Mouse (Mus musculus) forebrain, embryonic 11.5 days (tissue): ENCODE results near the gene Zfp3. TPM values are rescaled to one million over a fixed set of nuclear protein-coding genes. Genes with fewer than 3 reads are reported as not detected.
"Not testable (repeated sequence)": the region's sequence is repeated elsewhere in the genome, so short reads cannot be mapped to it uniquely, and the experiment has no call there.

Experiments used
- ATAC-seq: fragments of 200-750 bp; cut with Nextera tagmentation; replicated peaks from 2 replicates; pipeline ENCODE4 v1.8.0; 2017; ENCODE audit warnings: moderate TSS enrichment; ENCODE audit not compliant: low FRiP score
- DNase-seq: peaks from one replicate; pipeline ENCODE4 v3.0.0-alpha.2; 2017; ENCODE audit warnings: low spot score
- H3K27ac ChIP-seq: fragments of 300-500 bp; sonication (generic); 2 replicates; pipeline ENCODE4 v1.5.1; 2014; ENCODE audit warnings: low read depth, low read length
- H3K27me3 ChIP-seq: fragments of 300-500 bp; sonication (generic); 2 replicates; pipeline ENCODE4 v1.6.1; 2014; ENCODE audit warnings: mild to moderate bottlenecking, low read length, mixed read lengths; ENCODE audit not compliant: control insufficient read depth, insufficient read depth
- H3K36me3 ChIP-seq: fragments of 300-500 bp; sonication (generic); 2 replicates; pipeline ENCODE4 v1.6.1; 2014; ENCODE audit warnings: mild to moderate bottlenecking, low read length, moderate library complexity, mixed read lengths; ENCODE audit not compliant: control insufficient read depth, insufficient read depth
- H3K4me1 ChIP-seq: fragments of 300-500 bp; sonication (generic); replicated peaks from 2 replicates; pipeline ENCODE4 v1.6.1; 2014; ENCODE audit warnings: low read length, mixed read lengths; ENCODE audit not compliant: control insufficient read depth, insufficient read depth
- H3K4me2 ChIP-seq: fragments of 300-500 bp; sonication (generic); 2 replicates; pipeline ENCODE4 v1.6.1; 2014; ENCODE audit warnings: low read depth, mild to moderate bottlenecking, low read length, moderate library complexity, mixed read lengths; ENCODE audit not compliant: severe bottlenecking
- H3K4me3 ChIP-seq: fragments of 300-500 bp; sonication (generic); 2 replicates; pipeline ENCODE4 v1.5.1; 2014; ENCODE audit warnings: low read depth, low read length
- H3K9ac ChIP-seq: fragments of 300-500 bp; sonication (generic); 2 replicates; pipeline ENCODE4 v1.6.1; 2014; ENCODE audit warnings: low read length
- H3K9me3 ChIP-seq: fragments of 300-500 bp; sonication (generic); 2 replicates; pipeline ENCODE4 v1.6.1; 2016; ENCODE audit warnings: low read length, mixed read lengths; ENCODE audit not compliant: control insufficient read depth
- WGBS: fragments of 180-500 bp; shearing (Covaris S2); extraction: QIAGEN DNeasy Blood & Tissue Kit; methylation state at CpG from one replicate; pipeline ENCODE4 v1.1.7; 2014; 5-methylcytosine and 5-hydroxymethylcytosine counted together
- polyA plus RNA-seq: library from polyadenylated mRNA; unstranded; fragments of >200 nt; fragmentation: Nextera tagmentation; extraction: Ambion mirVana; gene quantifications from 2 replicates; pipeline ENCODE4 v1.2.1, GENCODE M21; 2014

Gene Zfp3
- polyA plus RNA-seq, 1 experiment from 2014 or later, result 9.2 TPM

GRCm38 (mm10) chr11:70765776-70766445, 1.9 kb downstream of the Zfp3 start:
- Histone ChIP-seq H3K4me1 (no peaks in the 10 kb centered on the region), H3K36me3 (no peaks in the 10 kb centered on the region), H3K27me3 (no peaks in the 10 kb centered on the region), H3K9me3 (no peaks in the 10 kb centered on the region), H3K9ac (no peak overlapping the region), H3K27ac (no peak overlapping the region), H3K4me3 (no peak overlapping the region), H3K4me2 (no peak overlapping the region)
- 80% methylated on average over 16 of the region's 16 CpGs for WGBS
- DNase-seq (no peak), ATAC-seq (no peak)

- no peak overlapping the region for H3K4me2 ChIP-seq
- H3K9ac ChIP-seq, result no peak overlapping the region
- H3K36me3 ChIP-seq, result peaks cover 4% of the 10 kb centered on the region; the same call in 1 of the 2 replicates
- no peak for DNase-seq
- no peak overlapping the region for H3K27ac ChIP-seq
- no peak overlapping the region for H3K4me3 ChIP-seq
- no peaks in the 10 kb centered on the region for H3K27me3 ChIP-seq
- no peak for ATAC-seq
- WGBS, result 97% methylated on average over 3 of the region's 3 CpGs
- no peaks in the 10 kb centered on the region for H3K4me1 ChIP-seq
- no peaks in the 10 kb centered on the region for H3K9me3 ChIP-seq
Observed at GRCm38 (mm10) chr11:70770804-70771203, 6.8 kb downstream of the Zfp3 start.

- H3K4me3 ChIP-seq, result no peak overlapping the region
- ATAC-seq (peak; percentile 42; the same call in 1 of the 2 replicates), DNase-seq (peak; percentile 86)
- no peak overlapping the region for H3K9ac ChIP-seq
- H3K9me3 ChIP-seq, result no peaks in the 10 kb centered on the region
- H3K27ac ChIP-seq, result no peak overlapping the region
- H3K27me3 ChIP-seq, result no peaks in the 10 kb centered on the region
- no peaks in the 10 kb centered on the region for H3K4me1 ChIP-seq
- 29% methylated on average over 17 of the region's 17 CpGs for WGBS
- peaks cover 3% of the 10 kb centered on the region; the same call in 1 of the 2 replicates for H3K36me3 ChIP-seq
- H3K4me2 ChIP-seq, result no peak overlapping the region
Observed at GRCm38 (mm10) chr11:70776830-70777571, 13.0 kb downstream of the Zfp3 start.

- 65% methylated on average over 6 of the region's 6 CpGs for WGBS
- no peak for DNase-seq
- no peak overlapping the region for H3K4me2 ChIP-seq
- no peaks in the 10 kb centered on the region for H3K4me1 ChIP-seq
- H3K9me3 ChIP-seq, result no peaks in the 10 kb centered on the region
- no peaks in the 10 kb centered on the region; the same call in 1 of the 2 replicates for H3K36me3 ChIP-seq
- no peak for ATAC-seq
- H3K27me3 ChIP-seq, result no peaks in the 10 kb centered on the region
- H3K27ac ChIP-seq, result no peak overlapping the region
- H3K4me3 ChIP-seq, result no peak overlapping the region
- no peak overlapping the region for H3K9ac ChIP-seq
Observed at GRCm38 (mm10) chr11:70777634-70778033, 13.6 kb downstream of the Zfp3 start.

DNA sequence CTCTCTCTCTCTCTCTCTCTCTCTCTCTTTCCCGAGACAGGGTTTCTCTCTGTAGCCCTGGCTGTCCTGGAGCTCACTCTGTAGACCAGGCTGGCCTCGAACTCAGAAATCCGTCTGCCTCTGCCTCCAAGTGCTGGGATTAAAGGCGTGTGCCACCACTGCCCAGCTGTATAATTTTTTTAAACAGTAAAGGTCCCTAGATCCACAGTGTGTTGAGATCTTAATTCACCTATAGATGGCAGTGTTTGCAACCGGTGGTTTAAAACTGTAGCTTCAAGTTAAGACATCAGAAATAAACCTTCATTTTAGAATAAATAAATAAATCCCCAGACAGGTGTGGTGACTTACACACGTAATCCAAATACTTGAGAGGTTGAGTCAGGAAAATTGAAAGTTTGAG, 14.0 kb downstream of the Zfp3 start:
- not testable (repeated sequence) for H3K9ac ChIP-seq, H3K9me3 ChIP-seq, H3K27me3 ChIP-seq, H3K4me1 ChIP-seq, H3K4me3 ChIP-seq, H3K27ac ChIP-seq, ATAC-seq, DNase-seq, H3K4me2 ChIP-seq, H3K36me3 ChIP-seq
- WGBS, result 27% methylated on average over 6 of the region's 6 CpGs

DNA sequence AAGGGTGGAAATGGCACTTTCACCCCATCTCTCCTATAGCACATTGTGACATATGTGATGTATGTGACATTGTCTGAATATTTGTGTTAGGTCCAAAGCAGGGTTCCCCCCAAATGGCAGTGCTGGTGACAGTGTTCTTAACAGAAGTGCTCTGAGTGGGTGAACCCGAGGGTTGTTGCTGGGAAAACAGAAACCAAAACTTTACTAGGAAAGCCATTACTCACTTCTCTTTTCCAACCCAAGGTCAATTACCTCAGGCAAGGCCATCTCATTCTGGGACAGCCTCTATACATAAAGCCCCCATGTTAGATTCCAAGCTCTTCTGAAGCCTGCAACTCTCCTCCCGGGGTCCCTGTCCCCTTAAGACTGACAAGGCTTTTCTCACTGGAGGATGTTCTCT, 21.9 kb downstream of the Zfp3 start:
- WGBS, result 64% methylated on average over 2 of the region's 2 CpGs
- no peak for ATAC-seq

DNA sequence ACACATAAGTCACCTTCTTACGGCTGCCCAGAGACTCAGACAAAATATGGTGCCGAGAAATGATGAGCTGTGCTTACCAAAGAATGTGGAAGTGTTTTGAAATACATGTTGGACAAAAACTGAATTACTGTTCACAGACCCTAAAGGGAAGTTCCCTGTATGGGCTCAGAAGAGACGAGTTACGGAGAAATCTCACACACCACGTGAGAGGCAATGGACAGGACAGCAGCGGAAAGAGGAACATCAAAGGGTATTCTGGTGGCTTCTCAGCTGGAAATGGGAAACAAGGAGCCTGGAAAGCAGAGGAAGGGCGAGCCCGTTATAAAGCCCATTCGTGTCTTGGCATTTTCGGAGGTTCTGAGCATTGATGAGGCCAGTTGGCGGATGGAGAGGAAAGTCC, 23.0 kb downstream of the Zfp3 start:
- no peak for ATAC-seq
- no peak overlapping the region for H3K9ac ChIP-seq
- H3K4me2 ChIP-seq, result no peak overlapping the region
- H3K36me3 ChIP-seq, result no peaks in the 10 kb centered on the region
- no peak for DNase-seq
- H3K27me3 ChIP-seq, result no peaks in the 10 kb centered on the region
- H3K4me1 ChIP-seq, result no peaks in the 10 kb centered on the region
- WGBS, result 77% methylated on average over 11 of the region's 11 CpGs
- H3K27ac ChIP-seq, result no peak overlapping the region
- H3K9me3 ChIP-seq, result no peaks in the 10 kb centered on the region
- H3K4me3 ChIP-seq, result no peak overlapping the region

More for the DNA sequence above, 21.9 kb downstream of the Zfp3 start:
- Histone ChIP-seq H3K4me2 (no peak overlapping the region), H3K4me3 (no peak overlapping the region), H3K9me3 (no peaks in the 10 kb centered on the region), H3K27ac (no peak overlapping the region), H3K27me3 (no peaks in the 10 kb centered on the region), H3K9ac (no peak overlapping the region), H3K4me1 (no peaks in the 10 kb centered on the region), H3K36me3 (no peaks in the 10 kb centered on the region)
- DNase-seq, result no peak

GRCm38 (mm10) chr11:70788972-70789655, 25.1 kb downstream of the Zfp3 start:
- H3K4me3 ChIP-seq, result no peak overlapping the region
- no peak for DNase-seq
- H3K27me3 ChIP-seq, result no peaks in the 10 kb centered on the region
- WGBS, result 89% methylated on average over 10 of the region's 10 CpGs
- no peak for ATAC-seq
- no peak overlapping the region for H3K4me2 ChIP-seq
- H3K36me3 ChIP-seq, result no peaks in the 10 kb centered on the region
- no peaks in the 10 kb centered on the region for H3K4me1 ChIP-seq
- no peaks in the 10 kb centered on the region for H3K9me3 ChIP-seq
- H3K9ac ChIP-seq, result no peak overlapping the region
- no peak overlapping the region for H3K27ac ChIP-seq
